Mouse (Mus musculus): ENCODE data around the gene Dut. TPM values are rescaled to one million over a fixed set of nuclear protein-coding genes. Genes with fewer than 3 reads are reported as not detected.

Dut gene
- 129 and 186 TPM in 2 replicates for polyA plus RNA-seq (2012)

DNA sequence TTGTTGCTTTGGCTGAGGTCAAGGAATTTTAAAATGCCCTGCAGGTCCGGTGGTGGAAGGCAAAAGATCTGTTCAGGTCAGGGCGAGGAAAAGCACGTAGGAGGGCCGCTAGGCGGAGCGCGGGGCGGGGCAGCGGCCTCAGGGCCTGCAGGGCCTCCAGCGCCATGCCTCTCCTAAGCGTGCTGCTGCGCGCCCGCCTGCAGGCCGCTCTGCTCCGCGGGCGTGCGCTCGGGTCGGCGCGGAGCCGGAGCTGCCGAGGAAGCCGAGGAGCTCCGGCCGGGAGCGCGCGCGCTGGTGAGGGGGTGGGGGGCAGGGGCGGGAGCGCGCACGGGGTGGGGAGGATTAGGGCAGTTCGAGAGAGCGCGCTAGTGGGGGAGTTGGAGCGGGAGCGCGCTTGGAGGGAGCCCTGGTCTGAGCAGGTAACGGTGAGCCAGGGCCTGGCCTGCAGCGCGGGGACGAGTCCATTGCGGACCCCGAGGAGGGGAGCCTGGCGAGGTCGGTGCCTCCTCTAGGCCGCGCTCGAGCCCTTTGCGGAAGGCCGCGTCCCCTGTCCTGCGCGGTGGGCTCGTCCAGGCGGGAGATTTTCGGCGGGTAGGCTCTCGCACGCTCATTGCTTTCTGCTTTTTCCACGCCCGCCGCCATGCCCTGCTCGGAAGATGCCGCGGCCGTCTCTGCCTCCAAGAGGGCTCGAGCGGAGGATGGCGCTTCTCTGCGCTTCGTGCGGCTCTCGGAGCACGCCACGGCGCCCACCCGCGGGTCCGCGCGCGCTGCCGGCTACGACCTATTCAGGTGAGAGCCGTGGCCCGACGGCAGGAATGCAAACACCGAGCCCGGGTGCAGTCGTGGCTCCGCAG is at the start of gene Dut:
Gene Dut, plus strand, starts transcription at position 83 of the 854 bp plus-strand sequence.
- TF ChIP-seq GATA1 (IDR thresholded peaks at IDR 0.05; ENCODE audit: low read length) = no peak

DNA sequence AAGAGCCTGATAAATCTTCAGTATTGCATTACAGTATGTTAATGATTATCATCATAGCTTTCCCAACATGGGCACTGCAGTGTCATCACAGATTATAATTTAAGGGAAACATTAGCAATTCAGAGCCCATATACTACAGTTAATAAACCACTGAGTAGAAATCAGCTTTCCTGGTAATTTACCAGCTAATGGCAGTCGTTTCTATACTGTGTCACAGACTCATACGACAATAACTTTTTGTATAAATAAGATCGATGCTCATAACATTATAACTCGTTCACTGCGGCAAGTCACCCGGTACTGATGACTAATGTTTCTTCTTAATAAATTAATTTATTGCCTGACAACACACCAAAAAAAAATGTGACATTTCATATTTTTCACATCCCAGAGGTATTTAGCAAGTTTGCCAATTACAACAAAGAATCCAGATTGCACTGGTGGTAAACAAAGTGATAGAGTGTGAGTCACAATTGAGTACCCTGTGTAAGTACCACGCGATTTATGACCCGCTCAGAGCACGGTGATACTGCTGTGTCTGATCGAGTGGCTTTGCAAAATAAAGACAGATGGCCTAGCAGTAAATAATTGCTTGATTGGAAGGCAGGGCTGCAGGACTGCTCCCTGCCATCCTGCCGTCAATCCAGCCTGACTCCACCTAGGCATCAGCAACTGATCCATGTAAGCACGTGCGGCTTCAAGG is 37.9 kb upstream of the Dut start:
- no peak for TF ChIP-seq GATA1 (IDR thresholded peaks at IDR 0.05; ENCODE audit: low read length)

- no peak for TF ChIP-seq GATA1 (IDR thresholded peaks at IDR 0.05; ENCODE audit: low read length)
Measured at GRCm38 (mm10) chr2:125211831-125212510, 35.0 kb upstream of the Dut start.

DNA sequence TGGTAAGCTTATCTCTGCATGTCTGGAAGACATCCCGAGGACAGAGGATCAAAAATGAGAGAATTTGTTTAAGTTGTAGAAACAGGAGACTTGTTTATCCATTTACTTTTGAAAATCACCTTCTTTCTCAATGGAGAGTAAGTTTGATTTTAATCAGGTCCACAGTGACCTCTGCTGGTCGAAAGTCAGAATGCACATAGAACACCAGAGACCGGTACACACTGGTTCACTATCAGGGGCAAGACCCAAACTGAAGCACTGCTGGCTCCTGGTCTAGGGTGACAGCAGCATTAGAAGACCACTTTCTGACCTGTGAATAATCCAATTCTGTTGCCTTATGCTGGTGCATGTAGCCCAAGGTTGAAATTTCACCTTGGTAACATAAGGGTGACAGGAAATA is 32.4 kb upstream of the Dut start:
- no peak for TF ChIP-seq GATA1 (IDR thresholded peaks at IDR 0.05; ENCODE audit: low read length)

DNA sequence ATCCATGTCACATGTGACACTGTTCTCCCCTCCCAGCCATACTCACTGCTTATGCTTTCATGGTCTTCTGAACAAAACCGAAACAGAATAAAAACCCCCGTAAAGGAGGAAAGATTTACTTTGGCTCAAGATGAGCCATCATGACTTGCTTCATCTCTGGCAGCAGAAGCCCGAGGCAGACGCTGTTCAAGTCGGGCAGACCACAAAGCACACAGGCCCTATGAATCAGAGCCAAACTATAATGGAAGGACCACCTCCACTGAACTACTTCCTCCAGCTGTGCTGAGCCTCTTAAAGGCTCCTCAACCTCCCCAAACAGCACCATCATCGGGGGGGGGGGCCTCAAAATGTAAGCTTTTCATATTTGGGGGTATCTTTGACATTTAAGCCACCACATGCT is 29.7 kb upstream of the Dut start:
- no peak for TF ChIP-seq GATA1 (IDR thresholded peaks at IDR 0.05; ENCODE audit: low read length)

DNA sequence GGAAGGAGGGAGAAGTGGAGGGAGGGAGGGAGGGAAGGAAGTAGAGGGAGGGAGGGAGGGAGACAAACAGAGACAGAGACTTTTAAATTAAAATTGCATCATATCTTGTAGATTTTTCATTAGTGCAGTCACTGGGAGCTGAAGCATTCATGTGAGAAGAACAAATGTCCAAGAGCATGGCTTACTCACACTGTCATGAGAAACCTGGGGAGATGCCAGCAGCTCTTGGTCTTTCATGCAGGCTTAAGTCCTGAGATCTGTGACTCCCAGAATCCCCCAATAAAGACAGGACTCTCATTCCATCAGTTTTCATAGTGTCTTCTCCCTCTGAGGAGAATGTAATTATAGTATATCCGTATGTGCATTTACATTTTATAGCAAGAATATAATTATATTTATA is 28.4 kb upstream of the Dut start:
- no peak for TF ChIP-seq GATA1 (IDR thresholded peaks at IDR 0.05; ENCODE audit: low read length)

DNA sequence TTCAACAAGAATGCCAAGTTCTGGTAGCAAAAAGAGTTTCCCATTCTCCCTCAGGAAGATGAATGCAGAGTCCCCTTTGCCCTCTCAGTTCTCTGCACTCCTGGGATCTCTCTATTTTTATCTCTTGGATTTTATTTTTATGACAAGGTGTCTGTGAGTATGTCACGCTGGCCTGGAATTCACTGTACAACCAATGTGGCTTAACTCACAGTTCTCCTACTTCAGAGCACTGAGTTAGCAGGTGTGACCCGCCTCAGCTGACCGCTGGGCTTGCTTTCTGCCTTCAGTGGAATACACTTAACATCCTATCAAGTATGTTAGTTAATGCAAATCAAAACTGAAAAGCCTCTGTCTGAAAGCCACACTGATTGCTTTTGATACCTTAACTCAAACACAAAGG is 27.7 kb upstream of the Dut start:
- no peak for TF ChIP-seq GATA1 (IDR thresholded peaks at IDR 0.05; ENCODE audit: low read length)

DNA sequence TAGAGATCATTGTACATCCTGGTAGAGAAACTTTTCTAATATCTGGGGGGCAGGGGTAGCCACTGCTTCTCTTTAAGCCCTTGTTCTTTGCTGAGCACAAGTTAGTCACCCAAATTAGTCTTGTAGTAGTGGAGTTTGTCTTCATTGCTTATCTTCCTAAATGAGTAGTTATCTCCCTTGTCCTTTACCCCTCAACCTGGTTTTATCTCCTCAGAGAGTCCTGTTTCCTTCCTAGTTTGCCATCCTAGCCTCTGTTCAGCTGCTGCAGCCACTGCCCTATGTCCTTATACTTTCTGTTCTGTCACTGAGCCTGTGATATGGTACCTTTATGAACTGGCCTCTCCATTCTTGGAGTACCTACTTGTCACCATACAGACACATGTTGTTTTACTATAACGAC is 25.3 kb upstream of the Dut start:
- TF ChIP-seq GATA1 (IDR thresholded peaks at IDR 0.05; ENCODE audit: low read length) = no peak

DNA sequence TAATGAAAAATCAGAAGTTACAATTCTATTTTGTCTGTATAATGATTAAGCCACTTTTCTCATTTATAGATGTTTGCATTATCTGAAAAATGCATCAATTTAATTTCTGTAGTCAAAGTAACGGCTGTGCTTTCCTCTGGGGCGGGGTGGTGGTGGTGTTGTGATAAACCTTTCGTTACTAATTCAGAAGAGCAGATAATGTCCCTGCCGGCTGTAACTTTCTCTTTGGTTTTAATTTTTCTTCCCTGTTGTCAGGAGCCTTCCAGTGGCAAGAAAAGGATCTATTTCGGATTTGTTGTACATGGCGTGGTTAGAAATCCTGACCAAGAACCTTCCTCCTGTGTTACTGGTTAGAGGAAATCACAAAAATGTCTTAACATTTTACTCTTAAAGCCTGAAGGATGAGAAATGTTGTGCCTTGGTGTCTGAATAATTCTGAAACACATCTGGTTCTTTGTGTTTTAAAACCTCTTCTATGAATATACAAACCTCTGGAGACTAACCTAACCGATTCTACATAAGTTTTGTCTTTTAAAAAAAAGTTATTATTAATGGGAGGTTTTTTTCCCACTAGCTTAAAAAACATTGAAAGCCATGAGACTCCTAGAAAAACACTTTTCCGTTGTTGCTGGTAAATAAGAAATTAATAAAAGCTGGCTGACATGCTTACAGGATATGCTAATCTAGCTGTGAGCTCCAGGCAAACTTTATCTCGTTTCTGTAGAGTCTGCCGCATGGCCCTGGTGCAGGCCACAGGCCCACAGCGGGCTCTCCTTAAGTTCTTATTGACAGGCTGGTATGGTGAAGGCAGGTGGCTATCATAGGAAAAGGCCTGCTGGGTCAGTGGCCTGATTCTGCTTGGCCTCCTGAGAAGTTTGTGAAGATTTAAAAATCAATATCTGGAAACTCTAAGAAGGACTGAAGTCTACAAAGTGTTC is 18.2 kb upstream of the Dut start:
- no peak for TF ChIP-seq GATA1 (IDR thresholded peaks at IDR 0.05; ENCODE audit: low read length)

- no peak for TF ChIP-seq GATA1 (IDR thresholded peaks at IDR 0.05; ENCODE audit: low read length)
Measured at GRCm38 (mm10) chr2:125232183-125232582, 14.8 kb upstream of the Dut start.

GRCm38 (mm10) chr2:125233537-125233936 is 13.5 kb upstream of the Dut start:
- TF ChIP-seq GATA1 (IDR thresholded peaks at IDR 0.05; ENCODE audit: low read length) = no peak

DNA sequence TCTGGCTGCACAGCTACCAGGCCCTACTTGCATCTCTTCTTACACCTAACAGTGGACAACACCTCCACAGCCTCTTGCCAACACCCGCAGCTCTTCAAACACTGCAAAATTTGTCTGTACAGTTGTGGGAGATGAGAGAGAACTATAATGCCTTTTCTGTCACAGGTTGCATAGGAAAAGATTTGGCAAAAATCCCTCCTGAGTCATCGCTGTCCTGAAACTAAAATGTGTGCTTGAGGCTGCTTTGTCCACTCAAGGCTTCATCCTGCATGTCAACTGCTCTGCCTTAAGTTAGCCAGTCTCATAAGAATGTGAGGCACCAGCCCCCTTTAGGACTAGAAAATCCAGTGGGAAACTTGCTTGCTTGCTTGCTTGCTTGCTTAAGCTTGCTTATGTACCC is 12.9 kb upstream of the Dut start:
- TF ChIP-seq GATA1 (IDR thresholded peaks at IDR 0.05; ENCODE audit: low read length) = no peak

DNA sequence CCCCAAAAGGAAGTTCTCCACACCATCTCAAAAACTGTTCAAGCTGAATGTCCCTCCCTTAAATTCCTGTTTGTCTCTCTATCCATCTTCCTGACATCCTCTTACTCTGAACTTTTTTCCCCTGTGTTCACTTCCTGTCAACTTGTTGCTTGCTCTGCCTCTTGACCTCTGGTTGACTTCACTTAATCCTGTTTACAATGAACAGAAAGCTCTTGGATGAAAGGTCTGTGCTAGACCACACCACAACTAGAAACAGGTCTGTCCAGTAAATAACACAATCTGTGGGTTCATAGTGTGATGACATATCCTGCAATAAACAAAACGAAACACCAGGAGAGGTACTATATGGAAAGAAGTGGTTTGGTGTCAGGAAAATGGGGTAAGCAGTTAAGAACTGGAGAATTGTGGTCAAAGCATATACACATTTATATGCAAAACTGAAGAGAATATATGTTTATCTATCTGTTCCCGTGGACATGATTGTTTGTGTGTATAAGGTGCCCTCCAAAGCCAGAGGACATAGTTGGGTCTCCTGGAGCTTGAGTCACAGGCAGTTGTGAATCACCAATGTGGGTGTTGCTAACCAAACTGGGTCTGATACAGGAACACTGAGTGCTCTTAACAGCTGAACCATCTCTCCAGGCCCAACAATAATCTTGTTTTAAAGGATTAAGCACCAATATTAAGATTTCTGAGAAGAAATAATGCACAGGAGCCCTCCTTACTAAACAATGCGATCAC is 1.3 kb upstream of the Dut start:
- TF ChIP-seq GATA1 (IDR thresholded peaks at IDR 0.05; ENCODE audit: low read length) = no peak

DNA sequence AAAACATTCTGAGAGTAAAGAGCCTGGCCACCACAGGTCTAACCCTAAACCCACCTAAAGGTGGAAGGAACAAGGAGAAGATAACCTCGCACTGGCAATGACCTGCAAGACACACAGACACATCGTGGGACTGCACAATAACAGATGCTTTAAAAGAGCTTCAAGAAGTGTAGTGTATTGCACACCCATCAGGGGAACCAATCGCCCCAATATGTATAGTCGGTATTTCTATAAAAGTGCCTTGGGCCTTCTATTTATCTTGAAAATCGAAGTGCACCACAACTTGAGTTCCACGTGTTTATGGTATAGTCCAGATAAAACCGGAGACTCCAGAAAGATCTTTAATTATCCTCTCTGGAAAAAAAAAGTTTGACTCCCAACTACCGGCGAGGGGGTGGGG is 321 bp upstream of the Dut start:
- no peak for TF ChIP-seq GATA1 (IDR thresholded peaks at IDR 0.05; ENCODE audit: low read length)

- TF ChIP-seq GATA1 (IDR thresholded peaks at IDR 0.05; ENCODE audit: low read length) = no peak
Measured at GRCm38 (mm10) chr2:125247962-125248235, 909 bp downstream of the Dut start.
